Mouse (Mus musculus): Measurements from ENCODE around the gene Cul4a. TPM values are rescaled to one million over a fixed set of nuclear protein-coding genes. Genes with fewer than 3 reads are reported as not detected.

The Cul4a gene
- polyA plus RNA-seq, 1 experiment = 61.3 TPM

- Histone ChIP-seq H3K4me2 (ENCODE audit: low read depth) (no peak overlapping the region), H3ac (ENCODE audit: control insufficient read depth, insufficient read length) (no peak overlapping the region), H3K27me3 (ENCODE audit: control insufficient read depth, insufficient read depth, insufficient read length) (no peaks in the 10 kb centered on the region), H3K79me2 (ENCODE audit: control insufficient read depth, insufficient read depth) (peaks cover 25% of the 10 kb centered on the region), H3K36me3 (ENCODE audit: control insufficient read depth, insufficient read depth) (no peaks in the 10 kb centered on the region), H3K4me3 (no peak overlapping the region)
- TF ChIP-seq USF1 (IDR thresholded peaks at IDR 0.05; ENCODE audit: low read depth) = no peak
- TF ChIP-seq MAX (IDR thresholded peaks at IDR 0.05; ENCODE audit: low read depth) = no peak
- no peak for TF ChIP-seq TCF12 (IDR thresholded peaks at IDR 0.05; ENCODE audit: insufficient read depth, poor library complexity, severe bottlenecking)
- TF ChIP-seq REST (IDR thresholded peaks at IDR 0.05; ENCODE audit: insufficient read depth, insufficient read length) = no peak
- TF ChIP-seq CEBPB (IDR thresholded peaks at IDR 0.05; ENCODE audit: insufficient read depth, poor library complexity, severe bottlenecking) = no peak
- TF ChIP-seq MYOG (IDR thresholded peaks at IDR 0.05; ENCODE audit: control insufficient read depth in 1 of 3, insufficient read depth in 1 of 3, insufficient read length in 2 of 3, low read depth in 2 of 3) = no peak
- TF ChIP-seq POLR2AphosphoS2 (IDR thresholded peaks at IDR 0.05; ENCODE audit: insufficient read length, low read depth) = peak; percentile 76
Observed at GRCm38 (mm10) chr8:13156327-13157097, 51.1 kb downstream of the Cul4a start.

- H3K4me3 ChIP-seq = peak within 1 kb of the TSS; percentile 81
- no peaks in the 10 kb centered on the region for H3K36me3 ChIP-seq (ENCODE audit: control insufficient read depth, insufficient read depth)
- H3K79me2 ChIP-seq (ENCODE audit: control insufficient read depth, insufficient read depth) = peaks cover 48% of the 10 kb centered on the region
- H3ac ChIP-seq (ENCODE audit: control insufficient read depth, insufficient read length) = peak within 1 kb of the TSS; percentile 73
- TF ChIP-seq REST (IDR thresholded peaks at IDR 0.05; ENCODE audit: insufficient read depth, insufficient read length) = peak; percentile 30
- no peak for TF ChIP-seq E2F4 (IDR thresholded peaks at IDR 0.05; ENCODE audit: insufficient read depth)
- TF ChIP-seq SRF (IDR thresholded peaks at IDR 0.05; ENCODE audit: control insufficient read depth, insufficient read length, low read depth) = no peak
- peak; percentile 68 for TF ChIP-seq MAX (IDR thresholded peaks at IDR 0.05; ENCODE audit: low read depth)
- no peak for TF ChIP-seq TCF12 (IDR thresholded peaks at IDR 0.05; ENCODE audit: insufficient read depth, poor library complexity, severe bottlenecking)
- no peak for TF ChIP-seq CEBPB (IDR thresholded peaks at IDR 0.05; ENCODE audit: insufficient read depth, poor library complexity, severe bottlenecking)
- no peak for TF ChIP-seq TCF3 (IDR thresholded peaks at IDR 0.05; ENCODE audit: insufficient read length, low read depth)
- TF ChIP-seq POLR2AphosphoS2 (IDR thresholded peaks at IDR 0.05; ENCODE audit: insufficient read length, low read depth) = peak; percentile 70
- TF ChIP-seq MYOG (IDR thresholded peaks at IDR 0.05; ENCODE audit: control insufficient read depth in 1 of 3, insufficient read depth in 1 of 3, insufficient read length in 2 of 3, low read depth in 2 of 3) = peak in 1 of 3 experiments; percentile 67
- TF ChIP-seq MYOD1 (IDR thresholded peaks at IDR 0.05; ENCODE audit: control insufficient read depth in 1 of 3, insufficient read length in 2 of 3, low read depth in 2 of 3) = peak in 2 of 3 experiments; percentile 27 to 36
- peak; percentile 99 for TF ChIP-seq USF1 (IDR thresholded peaks at IDR 0.05; ENCODE audit: low read depth)
- TF ChIP-seq POLR2A (IDR thresholded peaks at IDR 0.05; ENCODE audit: insufficient read length, low read depth) = peak; percentile 73
- no peaks in the 10 kb centered on the region for H3K27me3 ChIP-seq (ENCODE audit: control insufficient read depth, insufficient read depth, insufficient read length)
- peak within 1 kb of the TSS; percentile 95 for H3K4me2 ChIP-seq (ENCODE audit: low read depth)
Observed at GRCm38 (mm10) chr8:13158718-13159376, 53.4 kb downstream of the Cul4a start, which contains the start of gene Lamp1. Lamp1 (plus strand) TSS chr8:13159161.

GRCm38 (mm10) chr8:13159377-13159881, 54.0 kb downstream of the Cul4a start:
- Histone ChIP-seq H3K4me2 (ENCODE audit: low read depth) (peak overlapping the region; percentile 95), H3K27me3 (ENCODE audit: control insufficient read depth, insufficient read depth, insufficient read length) (no peaks in the 10 kb centered on the region), H3ac (ENCODE audit: control insufficient read depth, insufficient read length) (peak overlapping the region; percentile 73), H3K79me2 (ENCODE audit: control insufficient read depth, insufficient read depth) (peaks cover 54% of the 10 kb centered on the region), H3K36me3 (ENCODE audit: control insufficient read depth, insufficient read depth) (no peaks in the 10 kb centered on the region), H3K4me3 (peak overlapping the region; percentile 81)
- TF ChIP-seq SRF (IDR thresholded peaks at IDR 0.05; ENCODE audit: control insufficient read depth, insufficient read length, low read depth) = no peak
- TF ChIP-seq MYOD1 (IDR thresholded peaks at IDR 0.05; ENCODE audit: control insufficient read depth in 1 of 3, insufficient read length in 2 of 3, low read depth in 2 of 3) = no peak
- no peak for TF ChIP-seq TCF3 (IDR thresholded peaks at IDR 0.05; ENCODE audit: insufficient read length, low read depth)
- TF ChIP-seq POLR2A (IDR thresholded peaks at IDR 0.05; ENCODE audit: insufficient read length, low read depth) = no peak
- TF ChIP-seq TCF12 (IDR thresholded peaks at IDR 0.05; ENCODE audit: insufficient read depth, poor library complexity, severe bottlenecking) = no peak
- TF ChIP-seq POLR2AphosphoS2 (IDR thresholded peaks at IDR 0.05; ENCODE audit: insufficient read length, low read depth) = no peak
- no peak for TF ChIP-seq MYOG (IDR thresholded peaks at IDR 0.05; ENCODE audit: control insufficient read depth in 1 of 3, insufficient read depth in 1 of 3, insufficient read length in 2 of 3, low read depth in 2 of 3)
- TF ChIP-seq E2F4 (IDR thresholded peaks at IDR 0.05; ENCODE audit: insufficient read depth) = no peak
- no peak for TF ChIP-seq REST (IDR thresholded peaks at IDR 0.05; ENCODE audit: insufficient read depth, insufficient read length)
- no peak for TF ChIP-seq MAX (IDR thresholded peaks at IDR 0.05; ENCODE audit: low read depth)
- TF ChIP-seq CEBPB (IDR thresholded peaks at IDR 0.05; ENCODE audit: insufficient read depth, poor library complexity, severe bottlenecking) = no peak

GRCm38 (mm10) chr8:13160691-13161090, 55.3 kb downstream of the Cul4a start:
- Histone ChIP-seq H3ac (ENCODE audit: control insufficient read depth, insufficient read length) (no peak overlapping the region), H3K27me3 (ENCODE audit: control insufficient read depth, insufficient read depth, insufficient read length) (no peaks in the 10 kb centered on the region), H3K79me2 (ENCODE audit: control insufficient read depth, insufficient read depth) (peaks cover 67% of the 10 kb centered on the region), H3K36me3 (ENCODE audit: control insufficient read depth, insufficient read depth) (peaks cover 7% of the 10 kb centered on the region), H3K4me3 (peak overlapping the region; percentile 81), H3K4me2 (ENCODE audit: low read depth) (peak overlapping the region; percentile 95)
- TF ChIP-seq POLR2AphosphoS2 (IDR thresholded peaks at IDR 0.05; ENCODE audit: insufficient read length, low read depth) (no peak), MYOD1 (IDR thresholded peaks at IDR 0.05; ENCODE audit: control insufficient read depth in 1 of 3, insufficient read length in 2 of 3, low read depth in 2 of 3) (no peak), TCF12 (IDR thresholded peaks at IDR 0.05; ENCODE audit: insufficient read depth, poor library complexity, severe bottlenecking) (no peak), POLR2A (IDR thresholded peaks at IDR 0.05; ENCODE audit: insufficient read length, low read depth) (no peak), SRF (IDR thresholded peaks at IDR 0.05; ENCODE audit: control insufficient read depth, insufficient read length, low read depth) (no peak)
